Mouse (Mus musculus) erythroblast, embryonic 14.5 days (primary cell): Measurements from ENCODE around the gene Neb.
"Not testable (repeated sequence)": the region's sequence is repeated elsewhere in the genome, so short reads cannot be mapped to it uniquely, and the experiment has no call there.

Experiments used
- GATA1 ChIP-seq: IDR thresholded peaks from 2 replicates; pipeline ENCODE4 v1.6.1; 2012; ENCODE audit warnings: low read length, inconsistent platforms, mixed read lengths
- TAL1 ChIP-seq: IDR thresholded peaks from 3 replicates; pipeline ENCODE4 v1.6.1; 2012; ENCODE audit warnings: low read length, inconsistent platforms, mixed read lengths

DNA sequence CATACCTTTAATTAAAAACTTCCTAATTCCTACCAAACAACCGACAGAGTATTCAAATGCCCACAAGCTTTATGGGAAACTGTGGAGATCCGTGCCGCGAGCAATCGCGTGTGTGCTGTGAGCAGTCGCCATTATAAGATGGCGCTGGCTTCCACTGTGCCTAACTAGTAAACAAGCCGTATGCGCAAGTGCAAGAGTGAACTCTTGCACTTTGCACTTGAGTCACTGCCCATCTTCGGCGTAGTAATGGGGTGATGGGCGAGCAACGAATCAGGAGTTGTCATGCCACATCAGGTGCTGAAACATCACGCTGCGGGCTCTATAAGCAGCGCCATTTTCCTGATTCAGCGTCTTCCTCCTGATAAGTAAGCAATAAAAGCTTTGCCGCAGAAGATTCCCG is 246.9 kb downstream of the Neb start:
- not testable (repeated sequence) for TF ChIP-seq GATA1, TAL1
